ENCODE assay signal across 9 mouse cellular contexts in the genomic region with DNA sequence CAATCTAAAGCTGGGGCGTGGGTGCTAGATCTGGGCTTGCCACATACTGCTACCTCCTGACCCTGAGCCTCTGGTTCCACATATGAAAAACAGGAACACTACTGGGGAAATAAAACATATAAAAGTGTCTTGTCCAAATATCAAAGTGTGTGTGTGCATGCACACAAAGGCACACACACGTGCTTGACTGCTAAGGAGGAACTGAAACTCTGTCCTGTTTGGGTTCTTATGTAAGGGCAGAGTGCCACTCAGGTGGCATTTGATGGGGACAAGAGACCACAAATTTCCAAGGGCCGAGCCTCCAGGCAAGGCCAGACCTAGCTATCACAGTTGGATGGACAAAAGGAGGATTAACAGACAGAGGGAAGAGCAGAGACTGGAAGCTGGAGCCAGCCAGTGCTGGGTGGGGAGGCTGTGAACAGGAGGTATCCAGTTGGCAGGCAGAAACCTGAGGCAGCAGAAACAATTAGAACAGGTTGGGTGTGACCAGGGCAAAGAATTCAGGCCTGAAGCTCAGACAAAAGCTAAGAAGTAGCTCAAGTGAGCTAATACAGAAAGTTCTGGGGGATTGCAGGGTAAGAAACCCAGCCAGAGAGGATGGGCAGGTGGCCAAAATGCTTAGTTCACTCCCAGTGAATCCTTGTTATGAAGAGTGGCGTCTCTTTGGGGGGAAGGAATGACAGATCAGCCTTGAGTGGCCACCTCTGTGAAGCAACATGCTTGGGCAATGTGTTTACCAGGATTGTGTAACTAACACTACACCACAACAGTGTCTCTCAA.
DNase-seq lines count a peak whose midpoint lies in the region; ATAC-seq and TF ChIP-seq lines count a peak whose summit lies in the region.
"Had no signal": no experiment of that assay in that cellular context is flagged by ENCODE, and none has a peak within 500 bp of the region (broad histone marks: within the 10 kb centered on the region; RNA-seq: fewer than 3 reads in every experiment).

No protein-coding gene starts in this region.

- no peak overlapping the region for H3K27ac ChIP-seq in gastrocnemius, adult 2 months
- H3K27ac ChIP-seq in midbrain, postnatal 0 days (ENCODE audit: low read depth, low read length), result no peak overlapping the region
- no peak overlapping the region for H3K27ac ChIP-seq in midbrain, embryonic 11.5 days (ENCODE audit: low read depth, low read length)
- H3K27ac ChIP-seq in midbrain, embryonic 16.5 days (ENCODE audit: low read length), result no peak overlapping the region

- peaks cover 4% of the 10 kb centered on the region; the same call in 1 of the 2 replicates for H3K4me1 ChIP-seq in midbrain, postnatal 0 days (ENCODE audit: insufficient read depth, low read length)
- no peaks in the 10 kb centered on the region for H3K4me1 ChIP-seq in midbrain, embryonic 11.5 days (ENCODE audit: control insufficient read depth, insufficient read depth, low read length)
- peaks cover 5% of the 10 kb centered on the region; the same call in 1 of the 2 replicates for H3K4me1 ChIP-seq in midbrain, embryonic 16.5 days (ENCODE audit: control insufficient read depth, insufficient read depth, low read length)

- no peak overlapping the region for H3K4me3 ChIP-seq in gastrocnemius, adult 2 months
- H3K4me3 ChIP-seq in midbrain, postnatal 0 days (ENCODE audit: low read depth, low read length), result no peak overlapping the region
- H3K4me3 ChIP-seq in midbrain, embryonic 11.5 days (ENCODE audit: low read depth, low read length), result no peak overlapping the region
- no peak overlapping the region for H3K4me3 ChIP-seq in midbrain, embryonic 16.5 days (ENCODE audit: low read depth, low read length)

- H3K27me3 ChIP-seq in midbrain, postnatal 0 days (ENCODE audit: insufficient read depth, low read length), result 0 out of 2 replicates have a peak, but pooled peaks cover 3% of the 10 kb centered on the region
- no peaks in the 10 kb centered on the region for H3K27me3 ChIP-seq in midbrain, embryonic 11.5 days (ENCODE audit: control insufficient read depth, insufficient read depth, low read length)
- no peaks in the 10 kb centered on the region for H3K27me3 ChIP-seq in midbrain, embryonic 16.5 days (ENCODE audit: control insufficient read depth, insufficient read depth, low read depth, low read length)

- no peak for ATAC-seq in midbrain, postnatal 0 days (ENCODE audit: low FRiP score)
- ATAC-seq in midbrain, embryonic 11.5 days (ENCODE audit: low FRiP score), result no peak
- no peak for ATAC-seq in midbrain, embryonic 16.5 days
- ATAC-seq: CD4-positive, CD25-positive, alpha-beta regulatory T cell, adult 4 months had no signal

- intact Hi-C loops in gastrocnemius, adult 2 months (cut with DNase I), result no loop called here

- H3K9me3 ChIP-seq in midbrain, postnatal 0 days (ENCODE audit: low read length), result no peaks in the 10 kb centered on the region
- no peaks in the 10 kb centered on the region for H3K9me3 ChIP-seq in midbrain, embryonic 11.5 days (ENCODE audit: control insufficient read depth, low read length)
- no peaks in the 10 kb centered on the region for H3K9me3 ChIP-seq in midbrain, embryonic 16.5 days (replicated peaks; ENCODE audit: control insufficient read depth, low read length, poor library complexity, severe bottlenecking)

- no peak for TF ChIP-seq CTCF in gastrocnemius, adult 2 months (IDR thresholded peaks at IDR 0.05)
- TF ChIP-seq CTCF in midbrain, postnatal 0 days (IDR thresholded peaks at IDR 0.05), result no peak

- no peak overlapping the region for H3K9ac ChIP-seq in midbrain, postnatal 0 days (replicated peaks; ENCODE audit: low read length, poor library complexity, severe bottlenecking)
- H3K9ac ChIP-seq in midbrain, embryonic 11.5 days (ENCODE audit: low read length), result no peak overlapping the region
- no peak overlapping the region for H3K9ac ChIP-seq in midbrain, embryonic 16.5 days (ENCODE audit: low read depth, low read length)

- H3K4me2 ChIP-seq in midbrain, postnatal 0 days (ENCODE audit: low read depth, low read length, poor library complexity, severe bottlenecking), result no peak overlapping the region
- no peak overlapping the region for H3K4me2 ChIP-seq in midbrain, embryonic 11.5 days
- H3K4me2 ChIP-seq in midbrain, embryonic 16.5 days (ENCODE audit: low read length), result no peak overlapping the region

- DNase-seq in gastrocnemius, adult 2 months, result peak; percentile 32
- DNase-seq in gastrocnemius, postnatal 25 days, result no peak
- peak; percentile 31 for DNase-seq in midbrain, postnatal 0 days (ENCODE audit: low spot score)
- no peak for DNase-seq in midbrain, embryonic 11.5 days (ENCODE audit: low spot score, missing footprints)
- DNase-seq in cerebellum, postnatal 25 days, result peak; percentile 75 to 76
- no peak for DNase-seq in urinary bladder, postnatal 10 days (ENCODE audit: low spot score)
- DNase-seq in neural tube, embryonic 10.5 days (ENCODE audit: extremely low spot score, low spot score), result no peak

- no peaks in the 10 kb centered on the region for H3K36me3 ChIP-seq in midbrain, postnatal 0 days (ENCODE audit: insufficient read depth, low read length)
- no peaks in the 10 kb centered on the region for H3K36me3 ChIP-seq in midbrain, embryonic 11.5 days (ENCODE audit: control insufficient read depth, insufficient read depth, low read length)
- no peaks in the 10 kb centered on the region for H3K36me3 ChIP-seq in midbrain, embryonic 16.5 days (ENCODE audit: control insufficient read depth, insufficient read depth, low read length)

- WGBS in midbrain, postnatal 0 days, result 56% methylated on average over 4 of the region's 4 CpGs
- 54% methylated on average over 4 of the region's 4 CpGs for WGBS in midbrain, embryonic 11.5 days
- WGBS in midbrain, embryonic 16.5 days, result 55% methylated on average over 4 of the region's 4 CpGs

Comparison
In these comparisons a context has a peak if more than half of its experiments do, and no peak if none do; other contexts are left out.
1. DNase-seq: peak in gastrocnemius, adult 2 months (single experiment), midbrain, postnatal 0 days (single experiment) and cerebellum, postnatal 25 days (2 of 2); none in gastrocnemius, postnatal 25 days (single experiment), midbrain, embryonic 11.5 days (single experiment), urinary bladder, postnatal 10 days (single experiment) and neural tube, embryonic 10.5 days (single experiment).